Mouse (Mus musculus): ENCODE results near the gene Ppp1ca. TPM values are rescaled to one million over a fixed set of nuclear protein-coding genes. Genes with fewer than 3 reads are reported as not detected.

Ppp1ca gene
- polyA plus RNA-seq, 1 experiment: 331 TPM

GRCm38 (mm10) chr19:4166678-4167476 lies 25.0 kb upstream of the Ppp1ca start:
- no peak overlapping the region for H3K27ac ChIP-seq (ENCODE audit: insufficient read depth, low read depth, low read length)
- H3K4me3 ChIP-seq (ENCODE audit: insufficient read depth, low read length): no peak overlapping the region
- H3K4me1 ChIP-seq (ENCODE audit: control insufficient read depth, insufficient read depth, low read length): peaks cover 25% of the 10 kb centered on the region
- no peak for TF ChIP-seq POLR2A (IDR thresholded peaks at IDR 0.05; ENCODE audit: borderline replicate concordance, low read depth, low read length)
- TF ChIP-seq CTCF (IDR thresholded peaks at IDR 0.05; ENCODE audit: low read depth, low read length): no peak

DNA sequence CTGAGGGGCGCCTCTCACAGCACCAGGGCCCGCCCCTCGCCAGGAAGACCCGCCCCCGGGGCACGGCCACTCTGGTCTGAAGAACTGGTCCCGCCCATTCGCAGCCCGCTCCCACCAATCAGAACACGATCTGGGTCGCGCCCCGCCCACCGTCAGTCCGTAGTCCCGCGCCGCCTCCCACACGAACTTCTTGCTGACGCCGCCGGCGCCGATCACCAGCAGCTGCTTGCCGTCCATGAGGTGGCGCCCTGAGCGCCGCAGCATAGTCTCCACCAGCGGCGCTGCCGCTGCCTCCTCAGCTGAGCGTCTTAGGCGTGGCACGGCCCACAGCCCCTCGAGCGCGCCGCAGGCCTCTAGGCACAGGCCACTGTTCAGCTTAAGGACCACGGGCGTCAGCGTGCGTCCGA lies 22.5 kb upstream of the Ppp1ca start:
- peak overlapping the region; percentile 47 for H3K4me3 ChIP-seq (ENCODE audit: insufficient read depth, low read length)
- peaks cover 20% of the 10 kb centered on the region for H3K4me1 ChIP-seq (ENCODE audit: control insufficient read depth, insufficient read depth, low read length)
- TF ChIP-seq POLR2A (IDR thresholded peaks at IDR 0.05; ENCODE audit: borderline replicate concordance, low read depth, low read length) (no peak), CTCF (IDR thresholded peaks at IDR 0.05; ENCODE audit: low read depth, low read length) (no peak; the same call in 1 of the 2 replicates)
- H3K27ac ChIP-seq (ENCODE audit: insufficient read depth, low read depth, low read length): peak overlapping the region; percentile 26

GRCm38 (mm10) chr19:4169810-4170209 lies 22.1 kb upstream of the Ppp1ca start:
- H3K27ac ChIP-seq (ENCODE audit: insufficient read depth, low read depth, low read length): peak overlapping the region; percentile 26
- peak overlapping the region; percentile 47 for H3K4me3 ChIP-seq (ENCODE audit: insufficient read depth, low read length)
- H3K4me1 ChIP-seq (ENCODE audit: control insufficient read depth, insufficient read depth, low read length): peaks cover 16% of the 10 kb centered on the region
- TF ChIP-seq POLR2A (IDR thresholded peaks at IDR 0.05; ENCODE audit: borderline replicate concordance, low read depth, low read length) (no peak), CTCF (IDR thresholded peaks at IDR 0.05; ENCODE audit: low read depth, low read length) (no peak; the same call in 1 of the 2 replicates)

- Histone ChIP-seq H3K4me1 (ENCODE audit: control insufficient read depth, insufficient read depth, low read length) (peaks cover 10% of the 10 kb centered on the region), H3K4me3 (ENCODE audit: insufficient read depth, low read length) (no peak overlapping the region), H3K27ac (ENCODE audit: insufficient read depth, low read depth, low read length) (no peak overlapping the region)
- TF ChIP-seq POLR2A (IDR thresholded peaks at IDR 0.05; ENCODE audit: borderline replicate concordance, low read depth, low read length): no peak
- TF ChIP-seq CTCF (IDR thresholded peaks at IDR 0.05; ENCODE audit: low read depth, low read length): no peak
Measured at GRCm38 (mm10) chr19:4170723-4171392, 21.0 kb upstream of the Ppp1ca start.

- Histone ChIP-seq H3K4me3 (ENCODE audit: insufficient read depth, low read length) (no peak overlapping the region), H3K27ac (ENCODE audit: insufficient read depth, low read depth, low read length) (no peak overlapping the region), H3K4me1 (ENCODE audit: control insufficient read depth, insufficient read depth, low read length) (peaks cover 10% of the 10 kb centered on the region)
- TF ChIP-seq CTCF (IDR thresholded peaks at IDR 0.05; ENCODE audit: low read depth, low read length): no peak
- TF ChIP-seq POLR2A (IDR thresholded peaks at IDR 0.05; ENCODE audit: borderline replicate concordance, low read depth, low read length): no peak
Measured at GRCm38 (mm10) chr19:4171393-4172290, 20.2 kb upstream of the Ppp1ca start.

- TF ChIP-seq CTCF (IDR thresholded peaks at IDR 0.05; ENCODE audit: low read depth, low read length) (no peak), POLR2A (IDR thresholded peaks at IDR 0.05; ENCODE audit: borderline replicate concordance, low read depth, low read length) (no peak)
Measured at GRCm38 (mm10) chr19:4172925-4173324, 18.9 kb upstream of the Ppp1ca start.

GRCm38 (mm10) chr19:4175368-4175947 lies 16.4 kb upstream of the Ppp1ca start, which contains the start of gene Carns1:
Carns1 (minus strand) TSS chr19:4175479.
- no peak for TF ChIP-seq POLR2A (IDR thresholded peaks at IDR 0.05; ENCODE audit: borderline replicate concordance, low read depth, low read length)
- no peak for TF ChIP-seq CTCF (IDR thresholded peaks at IDR 0.05; ENCODE audit: low read depth, low read length)
- H3K27ac ChIP-seq (ENCODE audit: insufficient read depth, low read depth, low read length): no peak within 1 kb of the TSS
- H3K4me3 ChIP-seq (ENCODE audit: insufficient read depth, low read length): no peak within 1 kb of the TSS
- H3K4me1 ChIP-seq (ENCODE audit: control insufficient read depth, insufficient read depth, low read length): 0 out of 2 replicates have a peak, but pooled peaks cover 5% of the 10 kb centered on the region

More at GRCm38 (mm10) chr19:4172925-4173324, 18.9 kb upstream of the Ppp1ca start:
- Histone ChIP-seq H3K4me1 (ENCODE audit: control insufficient read depth, insufficient read depth, low read length) (peaks cover 10% of the 10 kb centered on the region), H3K27ac (ENCODE audit: insufficient read depth, low read depth, low read length) (no peak overlapping the region), H3K4me3 (ENCODE audit: insufficient read depth, low read length) (no peak overlapping the region)

DNA sequence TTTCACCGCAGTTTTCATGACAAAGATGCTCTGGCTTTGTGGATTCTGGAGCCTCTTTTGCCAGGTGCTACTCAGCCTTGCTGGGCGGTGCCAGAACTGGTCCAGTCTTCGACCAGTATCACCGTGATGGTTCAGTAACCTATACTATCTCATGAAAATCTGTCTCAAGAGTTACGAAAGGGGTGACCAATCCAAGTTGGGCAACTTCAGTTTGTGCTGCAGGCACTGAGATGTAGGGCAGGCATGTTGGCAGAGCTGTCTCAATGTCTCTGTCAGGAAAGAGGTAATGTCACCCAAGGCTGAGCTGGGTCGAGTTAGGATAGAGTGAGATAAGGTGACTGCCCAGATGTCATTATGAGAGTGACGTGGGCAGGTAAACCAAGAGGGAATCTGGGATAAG lies 11.5 kb upstream of the Ppp1ca start:
- TF ChIP-seq POLR2A (IDR thresholded peaks at IDR 0.05; ENCODE audit: borderline replicate concordance, low read depth, low read length) (no peak), CTCF (IDR thresholded peaks at IDR 0.05; ENCODE audit: low read depth, low read length) (no peak)
- H3K4me1 ChIP-seq (ENCODE audit: control insufficient read depth, insufficient read depth, low read length): peaks cover 6% of the 10 kb centered on the region
- no peak overlapping the region for H3K4me3 ChIP-seq (ENCODE audit: insufficient read depth, low read length)
- no peak overlapping the region for H3K27ac ChIP-seq (ENCODE audit: insufficient read depth, low read depth, low read length)

DNA sequence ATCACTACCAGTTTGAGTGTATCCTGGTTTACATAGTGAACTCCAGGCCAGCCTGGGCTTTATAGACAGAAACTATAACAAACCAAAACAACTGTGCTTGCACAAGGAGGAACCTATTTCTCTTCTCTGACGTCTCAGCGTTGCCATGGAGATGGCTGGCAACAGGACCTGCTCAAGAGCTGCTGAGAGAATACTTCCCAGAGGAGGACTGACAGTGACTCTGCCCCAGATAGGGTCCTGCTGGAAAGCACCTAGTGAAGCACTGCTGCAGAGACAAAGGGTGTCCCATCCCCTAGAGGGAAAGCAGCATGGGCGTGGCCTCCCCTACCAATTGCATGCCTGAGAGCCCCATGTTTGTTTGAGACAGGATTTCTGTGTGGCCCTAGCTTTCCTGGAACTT lies 10.0 kb upstream of the Ppp1ca start:
- Histone ChIP-seq H3K4me3 (ENCODE audit: insufficient read depth, low read length) (no peak overlapping the region), H3K4me1 (ENCODE audit: control insufficient read depth, insufficient read depth, low read length) (peaks cover 6% of the 10 kb centered on the region), H3K27ac (ENCODE audit: insufficient read depth, low read depth, low read length) (no peak overlapping the region)
- no peak for TF ChIP-seq CTCF (IDR thresholded peaks at IDR 0.05; ENCODE audit: low read depth, low read length)
- no peak for TF ChIP-seq POLR2A (IDR thresholded peaks at IDR 0.05; ENCODE audit: borderline replicate concordance, low read depth, low read length)
